Mouse (Mus musculus): Measurements from ENCODE around the gene Cct2. TPM values are rescaled to one million over a fixed set of nuclear protein-coding genes. Genes with fewer than 3 reads are reported as not detected.

Gene Cct2
- 17.6 and 25.9 TPM in 2 replicates for polyA plus RNA-seq (2012)

GRCm38 (mm10) chr10:117063254-117064021 is at the start of gene Cct2:
Cct2 (minus strand) TSS chr10:117063814.
- TF ChIP-seq GATA1 (IDR thresholded peaks at IDR 0.05; ENCODE audit: low read length): no peak

DNA sequence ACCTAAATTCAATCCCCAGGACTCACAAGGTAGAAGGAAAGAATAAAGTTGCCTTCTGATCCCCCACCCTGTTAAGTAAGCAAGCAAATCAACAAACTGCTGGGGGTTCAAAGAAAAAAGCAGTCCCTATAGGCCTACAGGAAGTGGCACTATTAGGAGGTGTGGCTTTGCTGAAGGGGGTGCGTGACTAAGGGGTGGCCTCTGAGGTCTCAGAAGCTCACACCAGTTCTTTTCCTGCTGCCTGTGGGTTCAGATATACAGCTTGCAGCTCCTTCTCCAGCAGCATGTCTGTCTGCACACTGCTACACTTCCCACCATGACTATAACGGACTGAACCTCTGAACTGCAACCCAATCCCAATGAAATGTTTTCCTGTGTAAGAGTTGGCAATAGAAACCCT is 48.9 kb upstream of the Cct2 start:
- TF ChIP-seq GATA1 (IDR thresholded peaks at IDR 0.05; ENCODE audit: low read length): no peak

DNA sequence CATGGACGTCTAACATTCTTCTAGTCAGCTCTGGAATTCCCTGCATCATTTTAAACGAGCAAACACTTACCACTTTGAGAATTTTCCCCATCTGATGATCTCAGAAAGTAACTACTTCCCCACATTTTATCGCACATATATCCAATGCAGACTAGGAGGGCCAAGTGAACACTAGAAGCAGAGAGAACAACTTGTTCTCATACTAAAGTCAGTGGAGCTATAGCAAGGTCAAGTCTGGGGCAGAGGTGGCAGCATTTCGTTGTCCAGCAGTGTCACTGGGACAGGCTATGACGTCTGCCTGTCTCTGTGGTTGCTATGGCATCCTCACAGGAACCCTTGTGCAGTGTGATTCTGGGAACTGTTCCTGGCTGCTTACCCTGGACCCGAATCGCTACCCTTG is 47.8 kb upstream of the Cct2 start:
- no peak for TF ChIP-seq GATA1 (IDR thresholded peaks at IDR 0.05; ENCODE audit: low read length)

DNA sequence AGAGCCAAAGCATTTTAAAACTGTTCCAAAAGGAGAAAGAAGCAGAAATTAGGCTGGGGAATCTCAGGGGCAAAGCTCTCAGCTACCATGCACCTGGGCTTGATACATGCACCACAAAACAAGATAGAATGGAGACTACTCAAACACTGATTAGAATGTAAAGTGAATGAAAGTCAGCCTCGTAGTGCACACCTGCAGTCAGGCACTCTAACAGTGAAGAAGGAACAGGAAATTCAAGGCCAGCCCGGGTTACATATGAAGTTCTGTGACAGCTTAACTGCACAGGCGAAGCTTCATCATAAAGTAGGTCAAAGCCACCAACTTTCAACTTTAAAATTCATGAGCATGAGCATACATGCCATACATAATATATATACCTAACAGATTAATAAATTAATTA is 46.7 kb upstream of the Cct2 start:
- TF ChIP-seq GATA1 (IDR thresholded peaks at IDR 0.05; ENCODE audit: low read length): no peak

GRCm38 (mm10) chr10:117106686-117107085 is 43.1 kb upstream of the Cct2 start:
- TF ChIP-seq GATA1 (IDR thresholded peaks at IDR 0.05; ENCODE audit: low read length): no peak

DNA sequence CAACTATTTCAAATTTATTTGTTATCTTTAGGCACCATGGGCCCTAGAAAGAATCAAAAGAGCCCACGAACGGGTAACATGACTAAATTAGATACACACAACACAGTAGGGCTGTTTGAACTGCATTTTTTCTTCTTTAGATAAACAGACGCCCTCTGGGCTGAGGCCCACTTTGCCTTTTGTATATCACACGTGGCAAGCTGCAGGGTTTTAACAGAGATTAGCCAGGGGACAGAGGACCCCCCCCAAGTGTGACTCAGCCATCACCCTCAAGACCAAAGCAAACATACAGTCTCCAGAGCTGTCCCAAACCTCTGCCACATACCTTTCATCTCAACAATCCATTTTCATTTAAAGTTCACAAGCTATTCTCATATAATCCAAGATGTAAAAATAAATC is 42.6 kb upstream of the Cct2 start:
- TF ChIP-seq GATA1 (IDR thresholded peaks at IDR 0.05; ENCODE audit: low read length): peak; percentile 79

GRCm38 (mm10) chr10:117105015-117105414 is 41.4 kb upstream of the Cct2 start:
- no peak for TF ChIP-seq GATA1 (IDR thresholded peaks at IDR 0.05; ENCODE audit: low read length)

DNA sequence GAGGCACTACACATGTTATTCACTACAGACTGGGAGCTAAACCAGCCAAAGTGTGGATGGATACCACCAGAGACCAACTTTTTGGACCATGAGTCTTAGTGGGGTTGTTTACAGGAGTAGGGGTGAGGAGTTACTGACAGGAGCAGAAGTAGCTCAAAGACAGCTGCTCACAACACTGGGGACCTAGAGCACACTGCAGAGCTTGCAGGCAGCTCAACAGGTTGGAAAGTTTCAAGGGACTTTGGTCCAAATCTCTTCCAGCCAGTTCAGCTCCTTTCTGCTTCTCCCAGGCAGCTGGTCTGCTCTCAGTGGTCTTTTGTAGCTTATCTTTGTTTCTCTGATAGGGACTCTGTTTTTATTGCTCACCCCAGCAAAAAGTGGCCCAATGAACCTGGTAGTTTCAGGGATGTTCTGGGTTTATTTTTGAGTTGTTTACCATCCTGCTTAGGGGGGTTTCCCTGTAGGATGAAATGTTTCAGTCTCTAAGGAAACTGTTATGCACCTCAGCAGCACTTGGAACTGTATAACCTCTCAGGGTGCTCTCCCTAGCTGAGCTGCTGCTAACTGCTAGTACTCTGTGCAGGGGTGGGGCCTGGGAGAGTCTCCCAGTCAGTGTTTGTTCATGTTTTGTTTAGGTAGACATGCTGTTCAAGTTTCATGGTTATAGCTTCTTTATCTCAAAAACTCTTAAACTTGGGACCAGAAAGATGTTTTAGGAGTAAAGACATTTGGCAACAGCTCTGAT is 40.4 kb upstream of the Cct2 start:
- TF ChIP-seq GATA1 (IDR thresholded peaks at IDR 0.05; ENCODE audit: low read length): no peak

- no peak for TF ChIP-seq GATA1 (IDR thresholded peaks at IDR 0.05; ENCODE audit: low read length)
These were observed 36.6 kb upstream of the Cct2 start for GRCm38 (mm10) chr10:117100175-117100574.

GRCm38 (mm10) chr10:117097116-117097698 is 33.6 kb upstream of the Cct2 start:
- peak; percentile 77 for TF ChIP-seq GATA1 (IDR thresholded peaks at IDR 0.05; ENCODE audit: low read length)

- TF ChIP-seq GATA1 (IDR thresholded peaks at IDR 0.05; ENCODE audit: low read length): no peak
These were observed 32.5 kb upstream of the Cct2 start for GRCm38 (mm10) chr10:117096096-117096495.

GRCm38 (mm10) chr10:117094504-117095329 is 31.1 kb upstream of the Cct2 start:
- TF ChIP-seq GATA1 (IDR thresholded peaks at IDR 0.05; ENCODE audit: low read length): no peak

GRCm38 (mm10) chr10:117089628-117090027 is 26.0 kb upstream of the Cct2 start:
- TF ChIP-seq GATA1 (IDR thresholded peaks at IDR 0.05; ENCODE audit: low read length): no peak

DNA sequence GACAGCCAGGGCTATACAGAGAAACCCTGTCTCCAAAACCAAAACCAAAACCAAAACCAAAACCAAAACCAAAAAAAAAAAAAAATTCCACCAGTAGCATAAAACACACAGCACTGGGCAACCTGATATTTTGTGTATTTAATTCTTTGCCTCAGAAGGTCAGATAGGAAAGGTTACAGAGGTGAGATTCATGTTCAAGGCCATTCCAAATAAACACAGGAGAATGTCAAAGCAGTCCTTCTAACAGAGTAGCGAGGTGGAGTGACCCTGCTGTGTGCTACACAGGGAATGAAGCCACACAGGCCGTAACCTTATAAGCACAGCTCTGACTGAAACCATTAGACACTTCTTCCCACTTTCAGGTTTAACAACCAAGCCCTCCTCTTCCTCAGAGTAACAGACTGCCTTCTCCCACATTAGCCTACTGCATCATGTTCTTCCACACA is 18.3 kb upstream of the Cct2 start:
- no peak for TF ChIP-seq GATA1 (IDR thresholded peaks at IDR 0.05; ENCODE audit: low read length)

- TF ChIP-seq GATA1 (IDR thresholded peaks at IDR 0.05; ENCODE audit: low read length): no peak
These were observed 17.7 kb upstream of the Cct2 start for GRCm38 (mm10) chr10:117081326-117081725.

Data from G1E-ER4 (cell line).